Mouse (Mus musculus): Measurements from ENCODE around the gene Pex5l. TPM values are rescaled to one million over a fixed set of nuclear protein-coding genes. Genes with fewer than 3 reads are reported as not detected.

Pex5l gene
- polyA plus RNA-seq, 1 experiment, result 0.04 TPM

DNA sequence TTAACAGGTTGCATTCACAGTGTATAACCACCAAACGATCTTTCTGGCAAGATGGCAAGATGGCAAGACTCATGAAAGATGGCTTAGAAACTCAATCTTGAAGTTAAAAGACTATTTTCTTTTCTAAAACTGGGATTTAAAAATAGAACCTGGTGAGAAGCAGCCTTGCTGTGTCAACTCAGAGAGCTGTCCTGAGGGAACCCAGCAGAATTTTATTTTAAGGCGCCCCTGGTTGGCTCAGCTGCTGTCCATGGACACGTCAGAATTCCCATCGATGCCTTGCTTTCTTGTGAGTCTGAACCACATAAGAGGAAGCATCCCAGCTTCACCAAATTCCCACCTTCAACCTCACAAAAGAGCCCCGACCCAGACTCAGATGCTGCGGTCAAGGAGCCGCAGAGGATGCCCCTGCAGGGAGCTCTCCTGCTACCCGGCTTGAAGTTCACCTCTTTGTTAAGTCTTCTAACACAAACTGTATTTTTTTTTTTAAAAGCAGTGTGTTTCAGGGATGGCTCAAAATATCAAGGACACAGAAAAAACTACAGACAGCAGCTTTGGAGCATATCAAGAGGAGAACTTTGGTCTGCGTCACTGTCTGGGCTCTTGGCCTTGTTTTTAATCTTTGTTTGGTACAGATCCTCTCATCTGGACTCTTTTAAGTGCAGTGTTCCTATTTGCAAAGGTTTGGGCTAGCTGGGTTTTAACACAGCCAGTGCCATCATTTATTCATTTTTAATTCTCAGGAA, 44.3 kb downstream of the Pex5l start:
- Histone ChIP-seq H3K79me2 (ENCODE audit: control insufficient read depth, insufficient read depth) (no peaks in the 10 kb centered on the region), H3K36me3 (ENCODE audit: control insufficient read depth, insufficient read depth) (no peaks in the 10 kb centered on the region), H3ac (ENCODE audit: control insufficient read depth, insufficient read length) (no peak overlapping the region), H3K4me3 (no peak overlapping the region), H3K27me3 (ENCODE audit: control insufficient read depth, insufficient read depth, insufficient read length) (no peaks in the 10 kb centered on the region), H3K4me2 (ENCODE audit: low read depth) (no peak overlapping the region)
- TF ChIP-seq MYOG (IDR thresholded peaks at IDR 0.05; ENCODE audit: control insufficient read depth in 1 of 3, insufficient read depth in 1 of 3, insufficient read length in 2 of 3, low read depth in 2 of 3) (no peak), POLR2AphosphoS2 (IDR thresholded peaks at IDR 0.05; ENCODE audit: insufficient read length, low read depth) (no peak), TCF3 (IDR thresholded peaks at IDR 0.05; ENCODE audit: insufficient read length, low read depth) (no peak), SRF (IDR thresholded peaks at IDR 0.05; ENCODE audit: control insufficient read depth, insufficient read length, low read depth) (no peak)

- H3K79me2 ChIP-seq (ENCODE audit: control insufficient read depth, insufficient read depth), result no peaks in the 10 kb centered on the region
Observed at GRCm38 (mm10) chr3:33093646-33094045, 49.4 kb downstream of the Pex5l start.

GRCm38 (mm10) chr3:33090001-33090400, 53.0 kb downstream of the Pex5l start:
- TF ChIP-seq E2F4 (IDR thresholded peaks at IDR 0.05; ENCODE audit: insufficient read depth) (no peak), POLR2AphosphoS2 (IDR thresholded peaks at IDR 0.05; ENCODE audit: insufficient read length, low read depth) (no peak), MYOD1 (IDR thresholded peaks at IDR 0.05; ENCODE audit: control insufficient read depth in 1 of 3, insufficient read length in 2 of 3, low read depth in 2 of 3) (no peak), REST (IDR thresholded peaks at IDR 0.05; ENCODE audit: insufficient read depth, insufficient read length) (no peak), TCF3 (IDR thresholded peaks at IDR 0.05; ENCODE audit: insufficient read length, low read depth) (no peak), CEBPB (IDR thresholded peaks at IDR 0.05; ENCODE audit: insufficient read depth, poor library complexity, severe bottlenecking) (no peak), SRF (IDR thresholded peaks at IDR 0.05; ENCODE audit: control insufficient read depth, insufficient read length, low read depth) (no peak), MAX (IDR thresholded peaks at IDR 0.05; ENCODE audit: low read depth) (no peak), TCF12 (IDR thresholded peaks at IDR 0.05; ENCODE audit: insufficient read depth, poor library complexity, severe bottlenecking) (no peak), USF1 (IDR thresholded peaks at IDR 0.05; ENCODE audit: low read depth) (no peak), POLR2A (IDR thresholded peaks at IDR 0.05; ENCODE audit: insufficient read length, low read depth) (no peak), MYOG (IDR thresholded peaks at IDR 0.05; ENCODE audit: control insufficient read depth in 1 of 3, insufficient read depth in 1 of 3, insufficient read length in 2 of 3, low read depth in 2 of 3) (no peak)
- no peak overlapping the region for H3ac ChIP-seq (ENCODE audit: control insufficient read depth, insufficient read length)
- H3K36me3 ChIP-seq (ENCODE audit: control insufficient read depth, insufficient read depth), result no peaks in the 10 kb centered on the region
- no peak overlapping the region for H3K4me3 ChIP-seq
- H3K4me2 ChIP-seq (ENCODE audit: low read depth), result no peak overlapping the region
- no peaks in the 10 kb centered on the region for H3K27me3 ChIP-seq (ENCODE audit: control insufficient read depth, insufficient read depth, insufficient read length)
- no peaks in the 10 kb centered on the region for H3K79me2 ChIP-seq (ENCODE audit: control insufficient read depth, insufficient read depth)

More at GRCm38 (mm10) chr3:33093646-33094045, 49.4 kb downstream of the Pex5l start:
- H3K4me3 ChIP-seq, result no peak overlapping the region
- H3ac ChIP-seq (ENCODE audit: control insufficient read depth, insufficient read length), result no peak overlapping the region
- TF ChIP-seq POLR2AphosphoS2 (IDR thresholded peaks at IDR 0.05; ENCODE audit: insufficient read length, low read depth) (no peak), SRF (IDR thresholded peaks at IDR 0.05; ENCODE audit: control insufficient read depth, insufficient read length, low read depth) (no peak), REST (IDR thresholded peaks at IDR 0.05; ENCODE audit: insufficient read depth, insufficient read length) (no peak), TCF3 (IDR thresholded peaks at IDR 0.05; ENCODE audit: insufficient read length, low read depth) (no peak)
- H3K36me3 ChIP-seq (ENCODE audit: control insufficient read depth, insufficient read depth), result no peaks in the 10 kb centered on the region
- H3K4me2 ChIP-seq (ENCODE audit: low read depth), result no peak overlapping the region
- H3K27me3 ChIP-seq (ENCODE audit: control insufficient read depth, insufficient read depth, insufficient read length), result no peaks in the 10 kb centered on the region

- Histone ChIP-seq H3K27me3 (ENCODE audit: control insufficient read depth, insufficient read depth, insufficient read length) (no peaks in the 10 kb centered on the region), H3K4me2 (ENCODE audit: low read depth) (no peak overlapping the region), H3K4me3 (no peak overlapping the region), H3K79me2 (ENCODE audit: control insufficient read depth, insufficient read depth) (no peaks in the 10 kb centered on the region), H3K36me3 (ENCODE audit: control insufficient read depth, insufficient read depth) (no peaks in the 10 kb centered on the region), H3ac (ENCODE audit: control insufficient read depth, insufficient read length) (no peak overlapping the region)
- TF ChIP-seq SRF (IDR thresholded peaks at IDR 0.05; ENCODE audit: control insufficient read depth, insufficient read length, low read depth) (no peak), CEBPB (IDR thresholded peaks at IDR 0.05; ENCODE audit: insufficient read depth, poor library complexity, severe bottlenecking) (no peak), MYOG (IDR thresholded peaks at IDR 0.05; ENCODE audit: control insufficient read depth in 1 of 3, insufficient read depth in 1 of 3, insufficient read length in 2 of 3, low read depth in 2 of 3) (no peak), TCF12 (IDR thresholded peaks at IDR 0.05; ENCODE audit: insufficient read depth, poor library complexity, severe bottlenecking) (no peak), USF1 (IDR thresholded peaks at IDR 0.05; ENCODE audit: low read depth) (no peak), MYOD1 (IDR thresholded peaks at IDR 0.05; ENCODE audit: control insufficient read depth in 1 of 3, insufficient read length in 2 of 3, low read depth in 2 of 3) (no peak), REST (IDR thresholded peaks at IDR 0.05; ENCODE audit: insufficient read depth, insufficient read length) (no peak), POLR2AphosphoS2 (IDR thresholded peaks at IDR 0.05; ENCODE audit: insufficient read length, low read depth) (no peak), E2F4 (IDR thresholded peaks at IDR 0.05; ENCODE audit: insufficient read depth) (no peak), POLR2A (IDR thresholded peaks at IDR 0.05; ENCODE audit: insufficient read length, low read depth) (no peak), TCF3 (IDR thresholded peaks at IDR 0.05; ENCODE audit: insufficient read length, low read depth) (no peak), MAX (IDR thresholded peaks at IDR 0.05; ENCODE audit: low read depth) (no peak)
Observed at GRCm38 (mm10) chr3:33089470-33089869, 53.6 kb downstream of the Pex5l start.

DNA sequence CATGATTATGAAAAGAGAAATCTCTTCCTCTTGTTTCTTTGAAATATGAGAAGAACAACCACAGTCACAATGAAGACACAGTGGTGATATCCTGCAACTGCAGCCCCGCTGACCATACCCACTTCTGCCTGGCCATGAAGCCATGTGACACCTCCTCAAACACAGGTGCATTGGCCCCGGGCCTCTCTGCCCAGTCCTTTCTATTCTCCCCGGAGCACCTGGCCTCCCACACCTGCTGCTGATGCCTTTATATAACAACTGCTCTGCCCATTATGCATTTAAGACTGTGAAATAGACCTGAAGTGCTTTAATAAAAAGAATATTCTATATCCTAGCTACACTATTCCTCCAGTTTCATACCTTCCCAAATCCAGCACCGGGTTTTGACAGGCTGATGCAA, 54.8 kb downstream of the Pex5l start:
- no peak overlapping the region for H3ac ChIP-seq (ENCODE audit: control insufficient read depth, insufficient read length)
- no peak overlapping the region for H3K4me2 ChIP-seq (ENCODE audit: low read depth)
- no peak overlapping the region for H3K4me3 ChIP-seq
- H3K79me2 ChIP-seq (ENCODE audit: control insufficient read depth, insufficient read depth), result no peaks in the 10 kb centered on the region
- TF ChIP-seq POLR2A (IDR thresholded peaks at IDR 0.05; ENCODE audit: insufficient read length, low read depth) (no peak), SRF (IDR thresholded peaks at IDR 0.05; ENCODE audit: control insufficient read depth, insufficient read length, low read depth) (no peak), MYOD1 (IDR thresholded peaks at IDR 0.05; ENCODE audit: control insufficient read depth in 1 of 3, insufficient read length in 2 of 3, low read depth in 2 of 3) (no peak), MAX (IDR thresholded peaks at IDR 0.05; ENCODE audit: low read depth) (no peak), POLR2AphosphoS2 (IDR thresholded peaks at IDR 0.05; ENCODE audit: insufficient read length, low read depth) (no peak), MYOG (IDR thresholded peaks at IDR 0.05; ENCODE audit: control insufficient read depth in 1 of 3, insufficient read depth in 1 of 3, insufficient read length in 2 of 3, low read depth in 2 of 3) (no peak), REST (IDR thresholded peaks at IDR 0.05; ENCODE audit: insufficient read depth, insufficient read length) (no peak), E2F4 (IDR thresholded peaks at IDR 0.05; ENCODE audit: insufficient read depth) (no peak), TCF12 (IDR thresholded peaks at IDR 0.05; ENCODE audit: insufficient read depth, poor library complexity, severe bottlenecking) (no peak), TCF3 (IDR thresholded peaks at IDR 0.05; ENCODE audit: insufficient read length, low read depth) (no peak), USF1 (IDR thresholded peaks at IDR 0.05; ENCODE audit: low read depth) (no peak), CEBPB (IDR thresholded peaks at IDR 0.05; ENCODE audit: insufficient read depth, poor library complexity, severe bottlenecking) (no peak)
- no peaks in the 10 kb centered on the region for H3K36me3 ChIP-seq (ENCODE audit: control insufficient read depth, insufficient read depth)
- no peaks in the 10 kb centered on the region for H3K27me3 ChIP-seq (ENCODE audit: control insufficient read depth, insufficient read depth, insufficient read length)

Measured in myocyte (in vitro differentiated cells).